Mouse (Mus musculus): Measurements from ENCODE around the gene Mrpl33.
"Not testable (repeated sequence)": the region's sequence is repeated elsewhere in the genome, so short reads cannot be mapped to it uniquely, and the experiment has no call there.

DNA sequence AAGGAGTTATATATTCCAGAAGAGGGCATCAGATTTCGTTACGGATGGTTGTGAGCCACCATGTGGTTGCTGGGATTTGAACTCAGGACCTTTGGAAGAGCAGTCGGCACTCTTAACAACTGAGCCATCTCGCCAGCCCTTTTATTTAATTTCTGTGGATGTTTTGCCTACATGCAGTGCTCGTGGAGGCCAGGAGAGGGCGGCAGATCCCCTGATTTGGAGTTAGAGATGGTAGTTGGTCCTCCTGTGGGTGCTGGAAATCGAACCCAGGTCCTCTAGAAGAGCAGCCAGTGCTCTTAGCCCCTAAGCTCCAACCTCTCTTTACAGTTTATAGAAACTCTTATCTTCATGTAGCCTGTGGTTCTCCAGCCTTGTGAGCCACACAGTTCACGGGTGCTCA, 8.1 kb upstream of the Mrpl33 start:
- TF ChIP-seq POLR2A (IDR thresholded peaks at IDR 0.05; ENCODE audit: extremely low read depth, insufficient read depth, low read length) = not testable (repeated sequence)
- TF ChIP-seq CTCF (IDR thresholded peaks at IDR 0.05; ENCODE audit: extremely low read depth, insufficient read depth, low read length) = 0 out of 2 replicates have a peak, but pooled peaks have one; percentile 8

All from cortical plate, adult 2 months (tissue).